Mouse (Mus musculus) layer of hippocampus, postnatal 36 days (tissue): Measurements from ENCODE around the gene Vps13c. TPM values are rescaled to one million over a fixed set of nuclear protein-coding genes. Genes with fewer than 3 reads are reported as not detected.

ENCODE experiments used
- DNase-seq, 2 experiments: peaks; one replicate each; pipeline ENCODE4 v3.0.0; 2022
- total RNA-seq, 2 experiments: library from RNA; stranded (reverse); gene quantifications; 2 replicates each; pipeline ENCODE4 v1.2.3; 2021

Vps13c gene
- total RNA-seq, 2 experiments from 2014 or later: 107 to 123 TPM

DNA sequence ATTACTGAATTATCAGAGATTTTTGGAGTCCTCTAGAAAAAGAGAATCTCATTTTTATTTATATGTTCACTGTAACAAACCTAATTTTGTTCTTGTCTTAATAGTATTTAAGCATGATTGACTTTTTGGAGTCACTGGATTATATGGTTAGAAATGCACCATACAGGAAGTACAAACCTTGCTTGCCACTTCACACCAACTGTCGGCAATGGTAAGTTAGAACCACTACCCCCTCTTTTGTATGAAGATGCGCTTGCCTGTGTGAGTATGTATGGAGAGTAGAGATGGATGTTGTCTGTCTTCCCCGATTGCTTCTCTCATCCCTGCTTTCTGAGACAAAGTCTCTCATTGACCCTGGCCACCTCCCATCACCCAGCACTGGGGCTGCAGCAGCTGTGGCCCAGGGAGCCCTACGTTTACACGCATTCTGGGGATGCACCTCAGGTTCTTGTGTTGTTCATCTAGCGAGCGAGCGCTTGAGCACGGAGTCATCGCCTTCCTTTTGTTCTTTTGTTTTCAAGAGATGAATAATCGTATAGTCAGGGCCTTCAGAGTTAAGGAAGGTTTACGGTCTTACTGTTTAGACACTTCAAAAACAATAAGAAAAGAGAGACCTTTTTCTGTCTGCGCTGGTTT lies 43.3 kb downstream of the Vps13c start:
- DNase-seq: no peak

- no peak for DNase-seq
Measured at GRCm38 (mm10) chr9:67884095-67884494, 43.9 kb downstream of the Vps13c start.

- DNase-seq: no peak
Measured at GRCm38 (mm10) chr9:67886981-67887720, 47.0 kb downstream of the Vps13c start.

- DNase-seq: no peak
Measured at GRCm38 (mm10) chr9:67893474-67893873, 53.3 kb downstream of the Vps13c start.

- DNase-seq: no peak
Measured at GRCm38 (mm10) chr9:67896646-67897295, 56.6 kb downstream of the Vps13c start.

- no peak for DNase-seq
Measured at GRCm38 (mm10) chr9:67900398-67900797, 60.2 kb downstream of the Vps13c start.

DNA sequence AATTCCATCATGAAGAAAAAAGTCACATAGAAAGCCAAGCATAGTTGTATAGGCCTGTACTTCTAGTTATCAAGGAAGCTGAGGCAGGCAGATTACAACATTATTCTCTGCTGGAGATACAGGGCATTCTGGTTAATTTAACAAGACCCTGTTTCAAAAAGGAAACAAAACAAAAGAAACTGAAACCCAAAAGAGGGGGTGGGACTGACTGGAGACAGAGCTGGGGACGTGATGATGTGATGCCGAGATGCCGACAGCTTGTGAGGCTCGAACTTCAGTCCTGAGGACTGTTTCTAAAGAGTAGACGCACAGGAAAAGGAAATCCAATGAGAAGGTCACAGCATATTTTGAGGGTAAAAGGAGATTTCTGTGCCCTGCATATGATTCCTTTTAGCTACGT lies 64.2 kb downstream of the Vps13c start:
- no peak for DNase-seq

GRCm38 (mm10) chr9:67905541-67905940 lies 65.3 kb downstream of the Vps13c start:
- DNase-seq: no peak

- no peak for DNase-seq
Measured at GRCm38 (mm10) chr9:67914681-67915080, 74.5 kb downstream of the Vps13c start.

DNA sequence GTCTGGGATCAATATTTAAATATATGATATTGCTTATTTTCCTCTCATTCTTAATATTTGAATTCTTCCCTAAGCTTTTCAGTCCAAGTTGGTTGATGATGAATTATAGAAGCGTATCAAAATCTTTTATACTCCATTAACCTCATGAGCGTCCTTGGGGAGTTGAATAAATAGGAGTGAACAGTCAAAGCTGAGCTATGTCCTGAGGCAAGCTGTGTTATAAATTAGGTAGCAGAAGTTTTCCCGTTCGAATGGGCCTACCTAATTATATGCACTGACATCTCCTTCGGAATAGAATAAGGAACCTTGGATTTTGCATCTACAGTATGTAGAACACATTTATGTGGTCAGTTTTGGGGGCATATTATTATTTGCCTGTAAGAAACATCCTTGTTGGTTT lies 82.2 kb downstream of the Vps13c start:
- DNase-seq: no peak

- DNase-seq: no peak
Measured at GRCm38 (mm10) chr9:67930629-67931028, 90.4 kb downstream of the Vps13c start.

- no peak for DNase-seq
Measured at GRCm38 (mm10) chr9:67937286-67937685, 97.1 kb downstream of the Vps13c start.

DNA sequence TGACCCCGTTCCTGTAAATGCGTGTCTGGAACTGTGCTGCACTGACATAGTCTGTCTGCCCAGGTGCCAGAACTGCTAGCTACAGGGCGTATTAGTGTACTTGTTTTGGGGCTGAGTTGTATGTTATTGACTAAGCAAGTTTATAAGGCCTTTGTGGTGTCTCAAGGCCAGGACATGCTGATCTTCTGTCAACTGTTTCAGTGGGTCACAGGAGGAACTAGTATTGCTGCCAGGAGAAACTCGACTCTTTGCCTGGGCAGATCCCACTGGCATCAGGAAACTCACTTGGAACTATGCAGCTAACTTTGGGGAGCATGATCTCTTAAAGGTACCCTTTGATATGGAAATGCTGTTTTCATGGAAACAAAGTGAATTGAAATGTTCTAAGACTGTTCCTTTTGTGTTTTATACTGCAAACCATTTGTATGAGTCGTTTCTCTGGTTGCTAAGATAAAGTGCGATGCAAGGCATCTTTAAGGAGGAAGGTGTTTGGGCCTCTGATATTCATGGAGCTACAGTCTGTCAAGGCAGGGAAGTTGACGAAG lies 115.3 kb downstream of the Vps13c start:
- no peak for DNase-seq

DNA sequence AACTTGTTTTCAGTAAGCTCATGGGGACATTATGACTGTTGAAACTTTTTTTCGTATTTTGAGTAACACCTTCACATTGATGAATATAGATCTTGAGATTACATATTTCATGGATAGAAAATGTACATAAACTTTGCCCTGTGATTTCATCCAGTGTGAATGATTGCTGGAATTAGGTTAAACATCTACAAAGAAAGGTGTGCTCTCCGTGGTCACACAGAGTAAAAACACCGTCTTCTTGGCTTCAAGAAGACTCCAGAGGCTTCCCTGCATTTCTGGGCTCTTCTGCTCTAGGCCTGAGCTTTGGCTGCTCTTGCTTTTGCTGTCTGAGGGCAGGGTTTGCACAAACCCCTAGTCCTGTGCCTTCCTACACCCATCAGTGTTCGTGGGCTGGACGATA lies 121.8 kb downstream of the Vps13c start:
- DNase-seq: no peak

- no peak for DNase-seq
Measured at GRCm38 (mm10) chr9:67965889-67966288, 125.7 kb downstream of the Vps13c start.

DNA sequence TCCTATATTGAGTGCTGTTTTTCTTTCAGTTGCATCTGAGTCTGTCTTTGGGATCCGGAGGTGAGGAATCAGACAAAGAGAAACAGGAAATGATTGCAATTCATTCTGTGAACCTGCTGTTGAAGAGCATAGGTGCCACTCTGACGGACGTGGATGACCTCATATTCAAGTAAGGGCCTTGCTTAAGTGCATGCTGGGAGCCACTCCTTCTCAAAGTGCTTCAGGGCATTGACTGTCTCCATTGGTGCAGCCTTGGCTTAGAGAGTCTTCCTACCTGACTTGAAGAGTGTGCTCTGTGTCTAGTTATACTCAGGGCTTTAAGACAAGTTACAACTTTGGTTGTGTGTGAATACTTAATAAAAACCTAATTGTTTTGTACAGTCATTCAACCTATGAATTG lies 126.8 kb downstream of the Vps13c start:
- no peak for DNase-seq

- DNase-seq: no peak
Measured at GRCm38 (mm10) chr9:67973451-67973850, 133.3 kb downstream of the Vps13c start.

- no peak for DNase-seq
Measured at GRCm38 (mm10) chr9:67975491-67975890, 135.3 kb downstream of the Vps13c start.

DNA sequence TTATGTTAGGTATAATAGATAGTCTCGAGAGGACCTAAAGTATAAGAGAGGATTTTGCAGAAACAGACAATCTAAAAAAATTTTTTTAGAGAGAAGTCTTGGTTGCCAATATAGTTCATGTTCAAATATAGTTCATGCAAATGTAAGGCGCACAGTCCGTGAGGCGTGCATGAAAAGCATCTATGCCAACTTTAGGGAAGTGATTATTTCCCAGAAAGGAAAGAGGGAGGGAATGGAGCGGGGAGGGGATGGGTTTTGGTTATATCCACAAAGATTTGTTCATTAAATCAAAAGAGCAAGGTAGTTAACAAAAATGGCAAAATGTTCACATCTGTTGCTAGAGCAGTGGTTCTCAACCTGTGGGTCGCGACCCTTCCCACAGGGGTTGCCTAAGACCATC lies 166.4 kb downstream of the Vps13c start:
- DNase-seq: no peak

GRCm38 (mm10) chr9:68014991-68015396 lies 174.8 kb downstream of the Vps13c start:
- DNase-seq: peak; percentile 73 to 75

DNA sequence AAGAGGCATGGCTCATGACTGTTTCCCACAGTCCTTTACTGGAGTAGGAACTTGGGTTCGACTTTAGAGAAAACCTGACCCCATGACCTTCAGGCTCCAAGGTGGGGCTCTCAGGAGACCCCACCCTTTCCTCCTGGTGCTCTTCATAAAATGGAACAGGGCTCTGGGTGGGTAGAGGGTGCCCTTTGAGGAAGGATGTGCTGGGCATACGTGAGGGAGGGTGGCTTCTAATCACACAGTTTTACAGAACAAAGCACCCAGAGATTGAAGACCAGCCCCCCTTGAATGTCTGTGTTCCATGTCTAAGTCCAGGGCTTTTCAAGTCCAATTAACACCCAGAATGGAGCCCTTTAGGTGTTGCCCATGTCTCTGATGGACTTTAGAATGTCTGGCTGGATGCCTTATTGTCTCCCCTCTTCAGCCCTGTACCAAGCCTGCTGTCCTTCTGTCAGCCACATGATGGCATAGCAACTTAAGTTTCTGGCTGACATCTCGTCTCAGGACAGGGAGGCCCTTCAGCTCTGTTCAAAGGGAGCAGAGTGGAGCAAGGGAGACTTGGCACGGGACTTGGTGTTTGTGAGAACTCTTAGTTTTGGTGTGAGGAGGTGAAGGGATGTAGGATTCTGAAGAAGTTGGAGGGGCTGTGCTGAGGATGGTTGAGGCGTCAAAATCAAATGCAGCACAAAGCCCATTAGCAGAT lies 176.2 kb downstream of the Vps13c start:
- peak; percentile 59 to 63 for DNase-seq

DNA sequence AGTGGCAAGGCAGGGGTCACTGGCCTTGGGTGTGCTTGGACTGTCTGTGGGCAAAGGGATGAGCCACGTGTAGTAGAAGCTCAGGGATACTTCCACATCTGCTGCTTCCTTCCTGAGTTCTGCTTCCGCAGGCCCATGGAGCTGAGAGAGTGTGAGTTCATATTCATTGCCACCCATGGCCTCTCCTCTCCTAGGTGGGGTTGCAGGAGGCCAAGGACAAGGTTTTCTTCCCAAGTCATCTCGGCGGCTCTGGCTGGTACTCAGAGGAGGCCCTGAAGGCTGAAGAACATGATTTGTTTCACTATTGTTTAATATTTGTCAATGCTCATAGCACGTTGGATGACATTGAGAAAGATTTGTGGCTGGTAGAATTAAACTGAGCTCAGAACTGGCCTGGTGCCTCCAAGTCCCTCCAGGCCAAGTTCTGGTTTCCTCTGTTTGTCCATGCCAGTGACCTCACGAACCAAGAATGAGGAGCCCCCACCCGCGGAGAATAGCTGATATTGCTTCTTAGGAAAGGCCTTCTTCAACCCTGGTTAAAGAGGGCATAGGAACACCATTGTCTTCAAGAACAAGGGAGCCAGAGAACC lies 180.7 kb downstream of the Vps13c start:
- no peak for DNase-seq
